Mouse (Mus musculus) adrenal gland, postnatal 25 days (tissue): ENCODE measurements around the gene Cemip. TPM values are rescaled to one million over a fixed set of nuclear protein-coding genes. Genes with fewer than 3 reads are reported as not detected.
"Not testable (repeated sequence)": the region's sequence is repeated elsewhere in the genome, so short reads cannot be mapped to it uniquely, and the experiment has no call there.

Source experiments
- DNase-seq: peaks from one replicate; pipeline ENCODE4 v3.0.0; 2021; ENCODE audit warnings: mixed read lengths
- long read RNA-seq: library from polyadenylated mRNA; stranded (forward); transcript quantifications from one replicate; pipeline ENCODE4 v2.0.0, GENCODE M21; 2021
- total RNA-seq: library from RNA; stranded (reverse); gene quantifications from 2 replicates; pipeline ENCODE4 v1.2.3, GENCODE M21; 2021

The Cemip gene
- 1.5 and 1.6 TPM in 2 replicates for total RNA-seq
- long read RNA-seq, partial matches to known transcripts, result 0 of 1 reads
- long read RNA-seq, other reads (novel, unspliced or antisense), result 1 of 1 reads

DNA sequence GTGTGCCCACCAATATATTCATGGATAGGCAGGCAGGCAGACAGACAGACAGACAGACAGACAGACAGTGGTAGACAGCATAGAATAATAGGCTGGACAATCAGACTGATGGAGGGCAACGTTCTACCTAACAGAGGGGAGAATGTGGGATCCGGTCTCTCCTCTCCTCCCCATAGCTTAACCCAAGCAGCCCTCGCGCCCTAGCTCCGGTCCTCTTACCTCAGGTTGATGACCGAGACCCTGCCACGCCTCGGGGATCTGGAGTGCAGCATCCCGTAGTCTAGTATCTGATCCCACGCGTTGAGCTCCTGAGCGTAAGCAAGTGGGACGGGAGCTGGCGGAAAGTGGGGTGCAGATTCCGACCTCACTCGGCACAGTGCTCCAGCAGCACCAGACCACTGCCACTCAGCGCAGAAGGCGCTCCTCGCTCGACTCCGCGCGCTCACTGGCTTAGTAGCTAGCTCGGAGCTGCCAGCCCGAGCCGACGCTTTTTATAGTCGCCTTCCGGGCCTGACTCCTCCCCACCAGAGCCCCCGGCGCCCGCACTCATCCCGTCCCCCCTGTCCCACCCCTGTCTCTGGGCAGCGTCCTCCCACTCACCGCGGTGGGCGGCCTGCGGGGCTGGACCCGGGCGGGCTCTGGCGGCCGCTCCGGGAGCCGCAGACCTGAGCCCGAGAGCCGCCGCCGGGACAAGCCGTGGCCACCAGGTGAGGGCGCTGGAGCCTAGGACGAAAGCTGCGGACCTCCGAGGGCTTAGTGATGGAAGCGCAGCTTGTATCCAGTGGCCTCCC lies at the start of gene Cemip:
Gene Cemip (minus strand): TSS at position 464 of the 791 bp plus-strand sequence.
- peak; percentile 85 for DNase-seq

DNA sequence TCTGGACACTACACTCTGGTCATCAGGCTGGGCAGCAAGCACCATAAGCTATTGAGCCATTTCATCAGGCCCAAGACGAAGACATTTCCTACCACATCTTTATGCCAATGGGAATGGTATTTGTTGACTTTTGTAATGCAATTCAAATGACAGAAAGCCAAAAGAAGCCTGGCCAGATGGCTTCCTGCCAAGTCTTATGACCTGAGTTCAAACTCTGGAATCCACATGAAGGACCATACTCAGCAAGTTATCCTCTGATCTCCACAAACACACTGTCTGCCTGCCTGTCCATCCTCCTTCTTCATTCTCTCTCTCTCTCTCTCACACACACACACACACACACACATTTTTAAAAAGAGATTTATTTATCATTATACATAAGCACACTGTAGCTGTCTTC lies 46.4 kb upstream of the Cemip start:
- peak; percentile 55 for DNase-seq

DNA sequence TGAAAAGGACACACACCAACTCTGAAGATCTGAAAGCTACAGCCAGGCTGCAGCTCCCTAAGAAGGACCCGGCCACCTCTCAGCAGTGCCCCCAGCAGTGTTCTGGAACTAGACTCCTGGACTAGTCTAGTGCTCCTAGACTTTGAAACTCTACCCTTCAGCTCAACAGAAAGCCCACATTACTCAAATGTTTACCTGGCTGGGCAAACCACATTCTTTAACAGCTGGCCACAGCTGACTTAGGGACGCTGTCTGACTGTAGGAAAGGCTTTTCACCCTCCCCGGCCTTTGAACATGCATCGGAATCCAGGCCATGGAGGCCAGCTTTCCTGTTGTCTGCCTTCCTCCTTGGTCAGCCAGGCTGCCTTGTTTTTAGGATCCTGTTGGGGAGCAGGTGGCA lies 45.4 kb upstream of the Cemip start:
- DNase-seq, result no peak

GRCm38 (mm10) chr7:84128661-84129060 lies 42.4 kb upstream of the Cemip start:
- DNase-seq, result no peak

DNA sequence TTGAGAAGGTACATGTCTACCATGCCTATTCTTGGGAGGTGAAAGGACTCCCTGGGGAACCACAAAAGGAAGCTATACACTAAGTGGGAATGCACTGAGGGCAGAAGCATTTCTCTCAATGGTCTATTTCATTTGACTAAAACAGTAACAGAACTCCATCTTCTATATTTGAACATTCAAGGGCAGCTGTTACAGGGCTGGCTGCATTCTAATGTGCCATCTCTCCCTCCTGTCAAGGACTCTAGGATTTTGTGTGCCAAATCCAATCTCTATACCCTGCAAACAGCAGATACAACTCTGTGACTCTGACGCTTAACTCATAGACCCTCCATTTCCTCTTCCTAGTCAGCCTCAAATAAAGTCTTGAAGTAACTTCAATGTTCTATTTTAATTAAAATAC lies 39.4 kb upstream of the Cemip start:
- no peak for DNase-seq

GRCm38 (mm10) chr7:84123651-84124050 lies 37.3 kb upstream of the Cemip start:
- DNase-seq, result not testable (repeated sequence)

DNA sequence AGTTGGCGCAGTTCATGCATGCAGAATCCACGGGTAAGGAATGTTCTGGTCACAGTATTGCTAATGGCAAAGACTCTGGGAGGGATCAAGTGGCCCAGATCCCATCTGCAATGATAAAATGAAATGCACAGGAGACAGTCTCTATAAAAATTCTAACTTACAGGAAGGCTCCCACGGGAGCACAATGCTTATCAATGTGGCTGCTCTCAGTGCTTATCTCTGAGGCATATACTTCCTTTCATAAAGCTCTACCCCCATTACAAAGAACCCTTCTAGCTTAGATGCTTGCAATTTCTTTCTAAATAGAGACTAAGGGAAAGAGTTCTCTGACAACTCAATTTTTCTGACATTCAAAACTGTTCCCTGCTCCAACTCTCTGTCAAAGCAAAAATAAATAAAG lies 35.5 kb upstream of the Cemip start:
- no peak for DNase-seq

GRCm38 (mm10) chr7:84120142-84120760 lies 33.9 kb upstream of the Cemip start:
- no peak for DNase-seq

DNA sequence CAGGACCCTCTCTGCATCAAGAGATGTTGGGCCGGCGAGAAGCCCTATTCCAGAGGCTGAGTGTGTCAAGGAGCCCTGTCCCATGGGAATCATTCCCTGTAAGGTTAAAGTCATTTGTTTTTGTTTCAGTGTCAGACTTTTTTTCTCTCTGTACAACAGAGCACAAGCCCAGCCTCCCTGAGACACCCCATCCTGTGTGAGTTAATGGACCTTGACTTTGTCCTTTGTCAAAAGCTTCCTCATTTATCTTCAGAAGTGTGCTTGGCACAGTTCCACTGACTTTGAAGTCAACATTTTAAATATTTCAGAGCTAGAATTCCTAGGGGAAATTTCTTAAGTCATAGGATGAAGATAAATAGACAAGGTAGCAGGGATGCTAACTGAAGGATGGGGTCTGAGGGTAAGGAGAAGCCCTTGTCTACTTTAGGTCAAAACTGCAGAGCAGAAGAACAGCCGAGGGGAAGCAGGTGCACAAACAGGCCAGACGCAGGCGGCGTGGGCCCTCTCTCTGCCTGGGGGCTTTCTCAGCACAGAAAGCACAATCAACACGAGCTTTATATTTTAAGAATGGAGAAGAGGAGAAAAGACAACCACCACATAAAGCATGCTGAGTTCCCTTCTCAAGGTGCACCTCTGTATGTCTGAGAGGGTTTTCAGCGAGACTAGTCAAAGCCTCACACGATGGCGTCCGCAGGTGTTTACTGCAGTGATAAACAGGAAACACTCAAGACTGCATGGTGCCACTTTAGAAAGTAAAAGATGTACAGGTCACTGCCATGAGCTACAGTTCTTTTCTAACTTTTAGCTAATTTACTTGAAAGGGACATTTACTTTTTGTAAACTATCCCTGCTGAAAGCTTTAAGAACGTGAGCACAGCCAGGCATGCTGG lies 33.2 kb upstream of the Cemip start:
- DNase-seq, result no peak

GRCm38 (mm10) chr7:84117543-84118122 lies 31.3 kb upstream of the Cemip start:
- peak; percentile 23 for DNase-seq

- no peak for DNase-seq
Observed at GRCm38 (mm10) chr7:84116621-84117542, 30.6 kb upstream of the Cemip start.

DNA sequence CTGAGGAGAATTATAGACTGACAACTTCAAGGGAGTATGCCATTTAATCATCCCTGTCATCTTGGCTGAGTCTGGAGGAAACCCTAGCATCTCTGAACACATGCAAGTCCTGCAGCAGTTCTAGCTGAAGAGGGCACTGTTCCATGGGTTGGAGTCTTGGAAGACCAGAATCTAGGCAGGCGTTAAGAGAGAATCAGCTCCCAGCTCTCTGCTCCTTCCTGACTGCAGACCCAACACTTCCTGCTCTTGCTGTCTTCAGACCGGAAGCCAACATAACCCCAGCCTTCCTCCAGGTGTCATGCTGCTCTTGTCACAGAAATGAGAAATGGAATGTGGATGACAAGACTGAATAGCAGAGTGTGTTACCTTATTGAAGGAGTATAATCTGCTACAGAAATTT lies 29.1 kb upstream of the Cemip start:
- DNase-seq, result no peak

DNA sequence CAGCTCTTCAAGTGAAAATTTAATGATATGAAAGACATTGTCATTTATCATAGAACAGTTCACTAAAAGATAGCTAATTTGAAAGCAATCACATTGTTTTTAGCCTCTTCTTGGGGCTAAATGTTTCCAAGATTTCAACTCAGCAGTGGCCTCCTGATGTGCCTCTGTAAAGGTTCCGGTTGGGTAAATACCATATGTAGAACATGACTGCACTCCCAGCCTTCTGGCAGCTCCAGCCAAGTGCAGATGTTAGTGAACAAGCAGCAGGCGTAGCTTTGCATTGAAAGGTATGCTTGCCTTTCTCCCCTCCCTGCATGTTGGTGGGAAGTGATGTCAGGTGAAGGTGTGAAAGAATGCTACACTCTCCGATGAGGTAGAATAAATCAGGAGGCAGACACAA lies 28.5 kb upstream of the Cemip start:
- no peak for DNase-seq

DNA sequence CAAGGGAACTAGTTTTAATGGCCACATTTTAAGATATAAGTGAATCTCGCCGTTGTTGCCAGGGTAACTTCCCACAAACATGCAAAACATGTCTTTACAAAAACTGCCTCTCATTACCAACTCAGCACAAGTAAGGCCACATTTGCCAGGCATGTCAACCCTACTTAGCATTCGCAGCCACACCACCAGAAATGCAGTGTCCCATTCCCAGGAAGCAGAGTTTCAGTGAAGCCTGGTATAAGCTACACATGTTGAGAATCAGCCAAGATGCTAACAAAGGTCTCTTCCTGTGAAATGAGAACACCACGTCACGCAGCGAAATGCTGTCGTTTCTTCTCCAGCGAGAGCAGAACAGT lies 26.7 kb upstream of the Cemip start:
- DNase-seq, result no peak

DNA sequence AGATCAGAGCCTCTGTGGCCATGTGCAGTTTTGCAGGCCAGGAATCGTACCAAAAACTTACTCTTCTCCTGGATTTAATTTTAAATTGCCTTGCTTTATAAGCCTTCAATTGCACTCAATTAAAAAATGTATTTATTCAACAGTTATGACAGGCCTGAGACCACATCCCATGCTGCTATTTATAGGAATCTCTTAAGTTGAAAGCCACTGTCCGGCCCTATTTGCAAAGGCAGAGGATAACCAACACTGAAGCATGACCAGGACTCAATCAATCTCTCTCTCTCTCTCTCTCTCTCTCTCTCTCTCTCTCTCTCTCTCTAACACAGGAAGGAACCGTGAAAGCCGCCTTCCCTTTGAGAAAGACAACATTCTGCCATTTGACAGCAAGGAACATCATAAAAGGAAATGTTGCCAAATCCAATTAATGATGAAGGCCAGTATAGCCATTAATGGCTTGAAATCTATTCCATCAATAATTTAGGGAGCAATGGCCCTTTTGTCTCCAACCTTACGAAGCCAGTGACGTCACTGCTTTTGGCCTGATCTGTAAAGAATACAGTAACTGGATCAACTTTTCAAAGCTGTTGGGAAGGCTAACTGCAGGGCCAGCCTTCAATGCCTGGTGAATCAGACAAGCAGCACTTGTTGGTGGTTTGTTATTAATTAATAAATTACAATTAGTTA lies 26.2 kb upstream of the Cemip start:
- DNase-seq, result no peak

DNA sequence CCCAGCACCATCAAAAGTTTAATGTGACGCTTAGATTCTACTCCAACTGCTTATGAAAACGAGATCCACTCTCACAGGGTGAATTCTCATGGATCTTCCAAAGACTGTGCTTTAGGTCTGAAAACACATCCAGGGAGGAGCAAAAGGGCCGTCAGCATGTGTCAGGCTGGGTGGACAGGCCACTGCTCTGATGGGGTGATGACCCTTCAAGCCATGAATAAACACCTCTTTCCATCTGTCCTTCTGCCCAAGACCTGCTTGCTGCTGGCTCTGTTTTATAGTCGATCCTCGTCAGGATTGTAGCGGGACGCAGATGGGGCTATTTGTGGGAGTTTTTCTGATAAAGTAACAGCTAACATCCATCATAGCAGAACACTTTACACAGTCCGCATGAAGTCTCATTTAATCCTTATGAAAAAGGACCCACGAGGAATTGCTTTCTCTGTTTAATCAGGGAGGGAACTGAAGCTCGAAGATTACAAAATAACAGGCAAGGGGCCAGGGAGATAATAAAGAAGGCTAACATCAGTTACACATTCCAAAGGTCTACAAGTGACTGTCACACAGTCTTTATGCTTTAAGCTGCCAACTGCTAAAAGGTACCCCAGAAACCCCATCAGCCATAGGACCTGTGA lies 25.5 kb upstream of the Cemip start:
- no peak for DNase-seq

DNA sequence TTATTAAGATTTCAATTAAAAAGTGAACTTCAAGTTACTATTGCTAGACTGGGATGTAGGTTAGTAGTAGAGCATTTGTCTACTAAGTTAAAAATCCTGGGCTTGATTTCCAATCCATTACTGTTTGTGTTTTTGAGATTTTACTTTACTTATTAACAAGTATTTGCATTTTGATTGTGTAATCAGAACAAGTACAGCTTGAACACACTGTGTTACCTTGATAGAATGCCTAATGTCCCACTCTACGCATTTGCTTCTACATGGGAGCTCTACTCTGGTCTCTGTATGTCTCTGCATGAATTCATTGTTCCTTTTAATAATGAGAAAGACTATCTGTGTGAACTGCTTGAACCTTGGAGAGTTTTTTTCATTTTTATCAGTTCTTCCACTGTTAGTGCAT lies 20.6 kb upstream of the Cemip start:
- no peak for DNase-seq

- no peak for DNase-seq
Observed at GRCm38 (mm10) chr7:84102589-84102988, 16.3 kb upstream of the Cemip start.

GRCm38 (mm10) chr7:84100672-84101071 lies 14.4 kb upstream of the Cemip start:
- DNase-seq, result no peak

DNA sequence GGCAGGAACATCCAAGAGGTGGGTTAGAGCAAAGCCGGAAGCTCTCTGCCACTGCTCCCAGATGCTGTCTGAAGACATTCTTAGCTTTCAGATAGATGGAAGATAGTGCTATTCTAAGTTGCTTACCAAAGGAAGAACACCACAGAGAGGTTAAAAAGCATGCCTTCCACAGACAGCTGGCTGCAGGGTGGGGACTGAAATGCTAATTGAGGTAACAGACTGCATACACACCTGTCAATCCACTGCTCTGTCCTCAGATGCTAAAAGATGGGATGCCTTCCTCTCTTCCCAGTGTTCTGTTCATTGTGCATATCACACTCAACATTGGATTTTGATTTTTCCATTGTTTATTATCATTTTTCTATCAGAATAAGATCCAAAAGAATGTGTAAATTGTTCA lies 11.8 kb upstream of the Cemip start:
- no peak for DNase-seq
